Mouse (Mus musculus): ENCODE data around the gene Dctd. TPM values are rescaled to one million over a fixed set of nuclear protein-coding genes. Genes with fewer than 3 reads are reported as not detected.
"Not testable (repeated sequence)": the region's sequence is repeated elsewhere in the genome, so short reads cannot be mapped to it uniquely, and the experiment has no call there.

Dctd gene
- polyA plus RNA-seq, 1 experiment from 2014 or later = 18.1 TPM

DNA sequence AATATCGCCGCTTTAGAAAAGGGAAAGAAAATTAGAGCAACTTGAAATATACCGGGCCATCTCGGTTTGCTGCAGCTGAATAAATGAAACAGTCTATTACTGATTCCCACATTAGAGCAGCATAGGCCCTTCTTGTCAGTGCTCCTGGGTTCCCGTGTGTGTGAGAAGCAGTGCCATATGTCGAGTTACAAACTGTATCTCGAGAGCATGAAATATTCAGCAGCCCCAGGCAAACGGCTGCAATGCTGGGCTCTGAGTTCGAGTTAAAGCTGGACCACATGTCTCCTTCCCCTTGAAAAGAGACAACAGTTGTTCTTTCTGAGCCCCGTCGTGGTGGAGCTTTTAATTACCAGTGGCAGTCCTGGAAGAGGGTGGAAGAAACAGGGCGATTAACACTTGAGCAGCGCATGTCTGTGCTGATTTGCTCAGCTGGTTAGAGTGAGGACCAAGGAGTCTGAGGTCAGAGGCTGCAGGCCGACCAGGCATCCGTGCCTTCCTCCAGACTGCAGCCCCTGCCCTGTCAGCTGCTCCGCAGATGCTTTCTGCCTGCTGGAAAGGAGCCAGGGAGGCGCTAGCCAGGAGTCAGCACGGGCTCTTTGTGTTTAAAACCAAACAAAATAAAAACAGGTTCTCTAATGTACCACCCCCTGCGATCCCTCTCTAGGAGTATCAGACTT, 53.3 kb downstream of the Dctd start:
- H3K27me3 ChIP-seq = no peaks in the 10 kb centered on the region
- ATAC-seq (ENCODE audit: low FRiP score) = peak; percentile 62
- 36% methylated on average over 19 of the region's 19 CpGs for WGBS
- H3K9ac ChIP-seq = no peak overlapping the region
- H3K4me3 ChIP-seq = no peak overlapping the region
- peaks cover 10% of the 10 kb centered on the region; the same call in 1 of the 2 replicates for H3K9me3 ChIP-seq (replicated peaks)
- no peaks in the 10 kb centered on the region for H3K36me3 ChIP-seq
- peak overlapping the region; percentile 31; the same call in 1 of the 2 replicates for H3K27ac ChIP-seq
- 0 out of 2 replicates have a peak overlapping the region, but pooled peaks have one; percentile 21 for H3K4me2 ChIP-seq (replicated peaks)
- peaks cover 22% of the 10 kb centered on the region for H3K4me1 ChIP-seq

DNA sequence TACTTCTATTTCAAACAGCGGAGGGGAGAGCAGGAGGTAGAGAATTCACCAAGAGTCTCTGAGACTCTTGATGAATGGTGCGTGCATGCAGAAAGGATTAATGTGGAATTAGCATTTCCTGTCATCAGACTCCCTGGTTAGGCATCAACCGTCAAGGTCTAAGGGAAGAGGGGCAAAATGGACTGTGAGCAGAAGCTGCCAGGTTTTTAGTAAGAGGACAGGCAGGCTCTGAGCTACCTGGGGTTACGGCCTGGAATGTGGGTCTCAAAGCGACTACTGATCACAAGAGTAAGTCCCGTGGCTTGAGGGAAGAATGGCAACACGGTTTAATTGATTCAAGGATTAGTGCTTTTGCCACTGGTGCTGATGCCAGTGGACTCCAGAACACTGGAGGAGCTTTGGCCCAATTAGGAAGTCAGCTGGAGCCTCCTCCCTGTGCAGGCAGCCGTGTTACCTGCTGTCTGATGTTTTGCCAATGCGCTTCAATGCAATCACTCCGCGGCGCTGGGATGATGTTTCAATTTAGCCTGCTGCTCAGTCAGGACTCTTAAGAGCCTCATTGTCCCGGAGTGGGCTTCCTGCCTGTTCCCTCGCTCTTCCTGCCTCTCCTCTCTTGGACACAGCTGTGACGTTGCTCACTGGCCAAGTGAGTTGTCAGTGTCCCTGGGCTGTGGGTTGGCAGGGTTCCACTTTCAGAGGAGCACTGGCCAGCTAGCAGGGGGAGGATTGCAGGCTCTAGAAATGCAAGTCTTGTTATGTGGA, 54.6 kb downstream of the Dctd start:
- ATAC-seq (ENCODE audit: low FRiP score) = peak; percentile 46
- Histone ChIP-seq H3K4me1 (peaks cover 33% of the 10 kb centered on the region), H3K27me3 (no peaks in the 10 kb centered on the region), H3K36me3 (no peaks in the 10 kb centered on the region), H3K4me3 (no peak overlapping the region), H3K4me2 (replicated peaks) (peak overlapping the region; percentile 31), H3K9ac (no peak overlapping the region), H3K27ac (0 out of 2 replicates have a peak overlapping the region, but pooled peaks have one; percentile 5), H3K9me3 (replicated peaks) (peaks cover 10% of the 10 kb centered on the region; the same call in 1 of the 2 replicates)
- WGBS = 20% methylated on average over 15 of the region's 15 CpGs

DNA sequence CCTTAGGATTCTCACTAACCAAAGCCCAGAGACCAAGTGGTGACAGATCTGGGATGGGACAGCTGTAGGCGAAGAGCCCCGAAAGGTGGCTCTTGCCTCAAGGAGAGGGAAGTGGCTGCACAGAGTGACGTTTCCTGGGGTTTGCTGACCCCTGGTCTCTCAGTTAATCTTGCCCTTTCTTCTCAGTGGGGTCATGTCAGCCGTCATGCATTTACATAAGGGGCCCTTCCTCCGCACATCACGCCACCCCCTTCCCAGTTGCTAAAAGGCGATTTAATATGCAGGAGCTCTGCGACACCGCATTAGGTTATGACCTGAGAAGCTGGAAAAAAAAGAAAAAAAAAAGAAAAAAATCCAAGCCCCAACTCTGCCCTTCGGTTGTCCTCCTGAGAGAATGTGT, 58.8 kb downstream of the Dctd start:
- ATAC-seq (ENCODE audit: low FRiP score) = no peak
- H3K36me3 ChIP-seq = no peaks in the 10 kb centered on the region
- H3K9ac ChIP-seq = no peak overlapping the region
- no peak overlapping the region for H3K4me2 ChIP-seq (replicated peaks)
- no peaks in the 10 kb centered on the region for H3K27me3 ChIP-seq
- H3K4me3 ChIP-seq = no peak overlapping the region
- no peaks in the 10 kb centered on the region for H3K9me3 ChIP-seq (replicated peaks)
- peaks cover 30% of the 10 kb centered on the region for H3K4me1 ChIP-seq
- no peak overlapping the region for H3K27ac ChIP-seq
- WGBS = 17% methylated on average over 10 of the region's 10 CpGs

DNA sequence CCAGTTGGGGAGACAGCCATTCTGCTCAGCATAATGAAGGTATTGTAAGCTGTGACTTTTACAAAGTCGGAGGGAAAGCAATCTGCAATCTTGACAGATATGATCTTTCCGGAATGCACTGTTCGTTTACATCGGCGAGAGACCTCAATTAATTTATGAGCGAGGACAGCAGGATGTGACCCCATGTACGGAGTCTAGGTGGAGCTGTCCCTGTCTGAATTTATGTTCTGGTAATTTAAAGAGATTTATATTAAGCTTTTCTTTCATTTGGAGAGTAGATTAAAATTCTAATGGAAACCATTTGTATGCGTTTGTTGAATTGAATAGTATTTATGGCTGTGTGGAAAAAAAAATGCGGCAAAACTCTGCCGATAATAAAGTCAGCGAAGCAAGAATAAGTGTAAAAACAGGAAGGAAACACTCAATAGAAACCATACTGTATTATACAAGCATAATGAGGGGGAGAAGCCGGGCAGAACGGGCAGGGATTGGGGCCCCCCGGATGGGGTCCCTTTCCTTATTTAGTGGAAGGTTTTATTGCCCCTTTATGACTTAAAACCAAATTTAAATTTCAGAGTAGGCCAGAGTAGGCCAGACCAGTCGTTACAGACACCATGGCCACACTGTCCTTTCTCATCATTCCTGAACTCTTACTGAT, 59.8 kb downstream of the Dctd start:
- Histone ChIP-seq H3K4me2 (replicated peaks) (no peak overlapping the region), H3K27me3 (no peaks in the 10 kb centered on the region), H3K9me3 (replicated peaks) (no peaks in the 10 kb centered on the region), H3K27ac (no peak overlapping the region), H3K4me1 (peaks cover 20% of the 10 kb centered on the region), H3K36me3 (no peaks in the 10 kb centered on the region), H3K4me3 (no peak overlapping the region), H3K9ac (no peak overlapping the region)
- 58% methylated on average over 15 of the region's 15 CpGs for WGBS
- ATAC-seq (ENCODE audit: low FRiP score) = no peak

DNA sequence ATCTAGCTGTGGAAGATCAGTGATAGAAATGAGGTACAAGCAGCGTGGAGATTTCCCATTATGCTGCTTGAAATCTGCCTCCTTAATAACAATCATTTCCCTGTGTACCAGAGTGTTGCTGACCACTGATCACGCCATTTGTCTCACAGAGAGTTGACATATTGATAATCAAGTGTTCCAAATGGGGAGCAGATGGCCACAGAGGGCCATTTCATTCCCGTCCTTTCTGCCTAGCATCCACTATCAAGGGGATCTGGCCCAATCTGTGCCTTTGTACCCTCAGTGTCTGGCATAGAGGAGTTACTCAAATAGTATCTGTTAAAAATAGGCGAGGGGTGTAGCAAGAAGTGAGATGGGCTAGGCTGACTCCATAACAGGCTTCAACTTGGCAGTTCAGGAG, 78.5 kb downstream of the Dctd start:
- H3K4me2 ChIP-seq (replicated peaks) = no peak overlapping the region
- H3K9ac ChIP-seq = no peak overlapping the region
- H3K36me3 ChIP-seq = no peaks in the 10 kb centered on the region
- no peak for ATAC-seq (ENCODE audit: low FRiP score)
- WGBS = 66% methylated on average over 4 of the region's 4 CpGs
- H3K27ac ChIP-seq = no peak overlapping the region
- H3K9me3 ChIP-seq (replicated peaks) = peaks cover 7% of the 10 kb centered on the region; the same call in 1 of the 2 replicates
- peaks cover 18% of the 10 kb centered on the region for H3K4me1 ChIP-seq
- no peak overlapping the region for H3K4me3 ChIP-seq
- H3K27me3 ChIP-seq = no peaks in the 10 kb centered on the region

DNA sequence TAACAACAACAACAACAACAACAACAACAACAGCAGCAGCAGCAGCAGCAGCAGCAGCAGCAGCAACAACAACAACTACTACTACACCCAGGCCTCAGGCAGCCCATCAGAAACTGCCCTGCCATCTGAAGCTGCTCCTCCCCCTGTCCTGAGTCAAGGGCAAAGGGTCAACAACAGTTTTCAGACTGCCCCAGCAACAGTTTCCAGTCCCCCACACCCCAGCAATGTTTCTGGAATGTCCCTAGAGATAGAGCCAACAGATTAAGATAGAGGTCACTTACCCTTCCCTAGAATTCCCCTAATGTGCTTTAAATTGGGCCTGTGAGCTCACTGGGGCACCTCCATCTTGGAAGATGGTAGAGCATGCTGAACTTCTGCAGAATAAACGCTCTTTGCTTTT, 79.0 kb downstream of the Dctd start:
- Histone ChIP-seq H3K27ac (no peak overlapping the region), H3K4me2 (replicated peaks) (no peak overlapping the region), H3K9ac (no peak overlapping the region), H3K4me1 (peaks cover 18% of the 10 kb centered on the region), H3K27me3 (no peaks in the 10 kb centered on the region), H3K4me3 (no peak overlapping the region), H3K9me3 (replicated peaks) (peaks cover 7% of the 10 kb centered on the region; the same call in 1 of the 2 replicates), H3K36me3 (no peaks in the 10 kb centered on the region)
- no peak for ATAC-seq (ENCODE audit: low FRiP score)
- 92% methylated on average over 1 of the region's 1 CpGs for WGBS

DNA sequence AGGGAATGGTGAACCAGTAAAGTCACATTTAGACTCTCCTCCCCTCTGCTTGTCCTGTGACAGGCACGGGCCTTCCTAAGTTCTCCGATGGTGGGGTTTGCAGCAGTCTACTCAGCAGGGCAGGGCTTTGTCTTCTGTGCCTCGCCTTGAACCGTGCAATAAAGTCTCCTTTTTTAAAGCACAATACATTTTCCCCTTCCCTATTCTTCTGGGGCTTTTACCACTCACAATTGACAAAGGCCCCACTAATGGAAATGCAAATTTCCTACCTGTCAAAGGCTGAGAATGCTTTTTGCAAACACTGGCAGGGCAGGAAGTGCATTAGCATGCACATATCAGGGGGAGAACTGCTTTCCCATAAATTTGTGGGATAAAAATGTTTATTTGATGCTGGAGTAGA, 80.1 kb downstream of the Dctd start:
- no peak overlapping the region for H3K4me2 ChIP-seq (replicated peaks)
- H3K36me3 ChIP-seq = no peaks in the 10 kb centered on the region
- WGBS = 24% methylated on average over 4 of the region's 4 CpGs
- H3K9me3 ChIP-seq (replicated peaks) = peaks cover 7% of the 10 kb centered on the region; the same call in 1 of the 2 replicates
- peak; percentile 69; the same call in 1 of the 2 replicates for ATAC-seq (ENCODE audit: low FRiP score)
- H3K27me3 ChIP-seq = no peaks in the 10 kb centered on the region
- H3K4me3 ChIP-seq = no peak overlapping the region
- peaks cover 18% of the 10 kb centered on the region for H3K4me1 ChIP-seq
- no peak overlapping the region for H3K9ac ChIP-seq
- peak overlapping the region; percentile 5; the same call in 1 of the 2 replicates for H3K27ac ChIP-seq

DNA sequence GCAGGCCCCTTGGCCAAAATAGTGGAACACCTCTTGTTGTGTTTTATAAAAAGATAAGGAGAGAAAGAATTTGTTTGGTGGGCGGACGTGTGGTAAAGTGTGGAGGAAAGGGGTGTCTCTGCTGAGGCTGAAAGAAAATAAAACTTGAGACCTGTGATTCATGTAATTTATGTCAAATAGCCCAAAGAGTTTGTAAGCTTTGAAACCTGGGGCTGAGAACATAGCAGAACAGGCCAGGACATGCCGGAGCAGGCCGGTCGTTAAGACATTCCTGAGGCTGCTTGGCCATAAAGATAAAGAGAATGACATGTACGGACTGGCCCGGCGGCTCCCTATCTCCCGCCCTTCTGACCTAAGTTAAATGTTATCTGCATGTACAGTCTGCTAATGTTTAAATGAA, 81.3 kb downstream of the Dctd start:
- not testable (repeated sequence) for H3K9ac ChIP-seq; H3K36me3 ChIP-seq; H3K27ac ChIP-seq; H3K4me3 ChIP-seq; H3K27me3 ChIP-seq; ATAC-seq (ENCODE audit: low FRiP score); H3K4me2 ChIP-seq (replicated peaks); H3K9me3 ChIP-seq (replicated peaks)
- H3K4me1 ChIP-seq = peaks cover 18% of the 10 kb centered on the region
- 95% methylated on average over 9 of the region's 9 CpGs for WGBS

DNA sequence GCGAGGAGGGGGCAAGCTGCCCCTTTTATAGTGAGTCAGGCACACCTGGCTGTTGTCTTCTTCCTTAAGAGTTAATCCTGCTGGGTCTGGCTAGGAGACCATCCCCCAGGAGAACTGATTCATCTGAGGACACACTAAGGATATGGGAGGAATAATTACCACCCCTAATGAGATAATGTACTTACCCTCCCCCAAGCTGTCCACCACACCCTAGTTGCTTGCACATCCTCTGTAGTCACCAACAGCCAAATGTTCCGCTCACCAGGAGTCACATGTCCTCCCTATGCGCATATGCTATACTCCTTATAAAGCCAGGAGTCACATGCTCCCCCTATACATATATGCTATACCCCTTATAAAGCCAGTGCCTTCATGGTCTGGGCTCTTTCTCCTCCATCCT, 82.1 kb downstream of the Dctd start:
- Histone ChIP-seq H3K9ac (no peak overlapping the region), H3K27ac (no peak overlapping the region), H3K4me2 (replicated peaks) (no peak overlapping the region), H3K9me3 (replicated peaks) (peaks cover 7% of the 10 kb centered on the region; the same call in 1 of the 2 replicates), H3K4me3 (no peak overlapping the region), H3K36me3 (no peaks in the 10 kb centered on the region), H3K4me1 (peaks cover 18% of the 10 kb centered on the region), H3K27me3 (no peaks in the 10 kb centered on the region)
- WGBS = 95% methylated on average over 3 of the region's 3 CpGs
- ATAC-seq (ENCODE audit: low FRiP score) = no peak

DNA sequence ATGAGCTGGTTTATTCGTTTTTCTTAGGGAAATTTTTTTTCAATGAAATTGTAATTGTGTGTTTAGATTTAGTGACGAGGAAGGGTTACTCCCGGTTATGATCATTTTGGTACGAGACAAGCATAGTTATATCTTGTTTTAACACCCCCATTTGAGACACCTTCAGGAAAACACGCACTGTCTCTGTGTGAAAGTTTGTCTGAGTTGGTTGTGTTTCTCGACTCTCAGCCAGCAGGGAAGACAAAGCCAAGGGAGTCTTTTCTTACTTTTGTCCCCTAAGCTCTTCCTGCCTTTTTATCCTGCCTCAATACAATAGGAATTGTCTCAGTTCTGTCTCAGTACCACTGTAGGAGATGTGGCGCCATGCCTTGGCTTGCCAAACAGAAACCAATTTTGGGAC, 84.9 kb downstream of the Dctd start:
- Histone ChIP-seq H3K9ac (no peak overlapping the region), H3K9me3 (replicated peaks) (peaks cover 7% of the 10 kb centered on the region; the same call in 1 of the 2 replicates), H3K4me3 (no peak overlapping the region), H3K4me1 (peaks cover 6% of the 10 kb centered on the region), H3K36me3 (no peaks in the 10 kb centered on the region), H3K4me2 (replicated peaks) (no peak overlapping the region), H3K27me3 (no peaks in the 10 kb centered on the region), H3K27ac (no peak overlapping the region)
- no peak for ATAC-seq (ENCODE audit: low FRiP score)
- 77% methylated on average over 7 of the region's 7 CpGs for WGBS

DNA sequence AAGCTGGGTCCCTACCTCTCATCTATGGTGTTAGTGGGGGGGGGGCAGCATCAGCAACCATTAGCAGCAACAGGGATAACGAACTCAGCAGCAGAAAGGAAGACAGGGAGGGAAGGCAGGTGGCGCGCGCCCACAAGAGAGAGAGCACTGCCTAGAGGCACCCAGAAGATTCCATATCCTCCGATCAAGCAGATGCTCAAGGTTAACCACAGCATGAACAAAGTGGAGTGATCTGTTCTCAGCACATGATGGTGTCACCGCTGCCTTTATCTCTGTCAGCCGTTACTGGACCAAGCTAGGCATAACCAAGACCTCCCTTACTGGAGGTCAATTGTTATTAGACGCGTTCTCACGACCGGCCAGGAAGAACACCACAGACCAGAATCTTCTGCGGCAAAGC, 89.7 kb downstream of the Dctd start:
- H3K4me1 ChIP-seq = no peaks in the 10 kb centered on the region
- no peak overlapping the region for H3K4me2 ChIP-seq (replicated peaks)
- no peaks in the 10 kb centered on the region for H3K27me3 ChIP-seq
- H3K9me3 ChIP-seq (replicated peaks) = no peaks in the 10 kb centered on the region
- 97% methylated on average over 12 of the region's 12 CpGs for WGBS
- no peak for ATAC-seq (ENCODE audit: low FRiP score)
- H3K27ac ChIP-seq = no peak overlapping the region
- H3K36me3 ChIP-seq = no peaks in the 10 kb centered on the region
- no peak overlapping the region for H3K9ac ChIP-seq
- no peak overlapping the region for H3K4me3 ChIP-seq

DNA sequence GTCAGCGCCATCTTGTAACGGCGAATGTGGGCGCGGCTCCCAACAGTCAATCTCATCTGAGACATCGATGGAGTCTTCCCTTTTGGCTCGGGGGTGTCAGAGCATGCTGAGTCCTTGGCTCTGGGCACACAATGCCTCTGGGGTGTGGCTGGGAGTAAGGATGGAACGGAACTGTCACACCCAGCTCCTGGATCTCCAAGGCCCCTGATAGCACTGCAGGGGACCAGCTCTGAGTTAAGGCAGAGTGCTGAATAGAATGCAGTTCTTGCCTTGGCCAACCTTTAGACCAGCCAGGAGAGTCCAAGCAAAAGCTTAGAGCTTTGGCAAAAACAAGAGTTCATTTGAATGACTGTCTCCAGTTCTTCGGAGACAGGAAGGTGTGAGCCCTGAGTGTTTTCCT, 97.1 kb downstream of the Dctd start:
- no peak overlapping the region for H3K4me2 ChIP-seq (replicated peaks)
- no peak overlapping the region for H3K9ac ChIP-seq
- H3K36me3 ChIP-seq = no peaks in the 10 kb centered on the region
- H3K27me3 ChIP-seq = no peaks in the 10 kb centered on the region
- no peak for ATAC-seq (ENCODE audit: low FRiP score)
- peaks cover 2% of the 10 kb centered on the region; the same call in 1 of the 2 replicates for H3K9me3 ChIP-seq (replicated peaks)
- no peaks in the 10 kb centered on the region for H3K4me1 ChIP-seq
- WGBS = 93% methylated on average over 9 of the region's 9 CpGs
- no peak overlapping the region for H3K4me3 ChIP-seq
- no peak overlapping the region for H3K27ac ChIP-seq
